Mouse (Mus musculus): ENCODE results near the gene Abtb2. TPM values are rescaled to one million over a fixed set of nuclear protein-coding genes. Genes with fewer than 3 reads are reported as not detected.

Abtb2 gene
- polyA plus RNA-seq, 1 experiment from 2014 or later: 15.9 TPM

- Histone ChIP-seq H3K36me3 (ENCODE audit: control insufficient read depth, insufficient read depth, low read length) (no peaks in the 10 kb centered on the region), H3K4me2 (ENCODE audit: low read depth, low read length, severe bottlenecking) (no peak overlapping the region), H3K4me3 (ENCODE audit: low read depth, low read length) (no peak overlapping the region), H3K4me1 (replicated peaks; ENCODE audit: control insufficient read depth, insufficient read depth, low read length) (peaks cover under 1% of the 10 kb centered on the region; the same call in 1 of the 2 replicates), H3K9me3 (ENCODE audit: control insufficient read depth, low read length) (no peaks in the 10 kb centered on the region), H3K27me3 (ENCODE audit: control insufficient read depth, insufficient read depth, low read length) (no peaks in the 10 kb centered on the region), H3K9ac (ENCODE audit: low read length) (no peak overlapping the region), H3K27ac (ENCODE audit: low read depth, low read length) (no peak overlapping the region)
- 87% methylated on average over 4 of the region's 4 CpGs for WGBS
- no peak for DNase-seq (ENCODE audit: low spot score)
- ATAC-seq (replicated peaks; ENCODE audit: low FRiP score): no peak
These were observed 23.3 kb downstream of the Abtb2 start for GRCm38 (mm10) chr2:103589400-103589799.

GRCm38 (mm10) chr2:103590645-103591044 is 24.5 kb downstream of the Abtb2 start:
- DNase-seq (ENCODE audit: low spot score): no peak

GRCm38 (mm10) chr2:103591742-103592590 is 25.9 kb downstream of the Abtb2 start:
- H3K4me1 ChIP-seq (replicated peaks; ENCODE audit: control insufficient read depth, insufficient read depth, low read length): peaks cover 4% of the 10 kb centered on the region; the same call in 1 of the 2 replicates
- H3K9ac ChIP-seq (ENCODE audit: low read length): no peak overlapping the region
- no peak overlapping the region for H3K4me3 ChIP-seq (ENCODE audit: low read depth, low read length)
- WGBS: 58% methylated on average over 9 of the region's 9 CpGs
- no peaks in the 10 kb centered on the region for H3K36me3 ChIP-seq (ENCODE audit: control insufficient read depth, insufficient read depth, low read length)
- ATAC-seq (replicated peaks; ENCODE audit: low FRiP score): peak; percentile 27; the same call in 1 of the 2 replicates
- no peaks in the 10 kb centered on the region for H3K9me3 ChIP-seq (ENCODE audit: control insufficient read depth, low read length)
- DNase-seq (ENCODE audit: low spot score): no peak
- 0 out of 2 replicates have a peak overlapping the region, but pooled peaks have one; percentile 27 for H3K27ac ChIP-seq (ENCODE audit: low read depth, low read length)
- no peaks in the 10 kb centered on the region for H3K27me3 ChIP-seq (ENCODE audit: control insufficient read depth, insufficient read depth, low read length)
- H3K4me2 ChIP-seq (ENCODE audit: low read depth, low read length, severe bottlenecking): no peak overlapping the region

More at GRCm38 (mm10) chr2:103590645-103591044, 24.5 kb downstream of the Abtb2 start:
- Histone ChIP-seq H3K27me3 (ENCODE audit: control insufficient read depth, insufficient read depth, low read length) (no peaks in the 10 kb centered on the region), H3K9ac (ENCODE audit: low read length) (no peak overlapping the region), H3K4me3 (ENCODE audit: low read depth, low read length) (no peak overlapping the region), H3K9me3 (ENCODE audit: control insufficient read depth, low read length) (no peaks in the 10 kb centered on the region), H3K4me2 (ENCODE audit: low read depth, low read length, severe bottlenecking) (no peak overlapping the region), H3K27ac (ENCODE audit: low read depth, low read length) (no peak overlapping the region), H3K36me3 (ENCODE audit: control insufficient read depth, insufficient read depth, low read length) (no peaks in the 10 kb centered on the region), H3K4me1 (replicated peaks; ENCODE audit: control insufficient read depth, insufficient read depth, low read length) (peaks cover 2% of the 10 kb centered on the region; the same call in 1 of the 2 replicates)
- WGBS: 90% methylated on average over 7 of the region's 7 CpGs
- ATAC-seq (replicated peaks; ENCODE audit: low FRiP score): no peak

GRCm38 (mm10) chr2:103592591-103592929 is 26.4 kb downstream of the Abtb2 start:
- H3K27ac ChIP-seq (ENCODE audit: low read depth, low read length): 0 out of 2 replicates have a peak overlapping the region, but pooled peaks have one; percentile 27
- 80% methylated on average over 3 of the region's 3 CpGs for WGBS
- ATAC-seq (replicated peaks; ENCODE audit: low FRiP score) (no peak), DNase-seq (ENCODE audit: low spot score) (no peak)
- H3K4me2 ChIP-seq (ENCODE audit: low read depth, low read length, severe bottlenecking): no peak overlapping the region
- no peak overlapping the region for H3K9ac ChIP-seq (ENCODE audit: low read length)
- H3K4me3 ChIP-seq (ENCODE audit: low read depth, low read length): no peak overlapping the region
- H3K9me3 ChIP-seq (ENCODE audit: control insufficient read depth, low read length): no peaks in the 10 kb centered on the region
- H3K27me3 ChIP-seq (ENCODE audit: control insufficient read depth, insufficient read depth, low read length): no peaks in the 10 kb centered on the region
- H3K36me3 ChIP-seq (ENCODE audit: control insufficient read depth, insufficient read depth, low read length): no peaks in the 10 kb centered on the region
- peaks cover 4% of the 10 kb centered on the region; the same call in 1 of the 2 replicates for H3K4me1 ChIP-seq (replicated peaks; ENCODE audit: control insufficient read depth, insufficient read depth, low read length)

- Histone ChIP-seq H3K9ac (ENCODE audit: low read length) (no peak overlapping the region), H3K9me3 (ENCODE audit: control insufficient read depth, low read length) (no peaks in the 10 kb centered on the region), H3K4me3 (ENCODE audit: low read depth, low read length) (no peak overlapping the region), H3K36me3 (ENCODE audit: control insufficient read depth, insufficient read depth, low read length) (no peaks in the 10 kb centered on the region), H3K4me1 (replicated peaks; ENCODE audit: control insufficient read depth, insufficient read depth, low read length) (peaks cover 4% of the 10 kb centered on the region), H3K4me2 (ENCODE audit: low read depth, low read length, severe bottlenecking) (no peak overlapping the region), H3K27me3 (ENCODE audit: control insufficient read depth, insufficient read depth, low read length) (no peaks in the 10 kb centered on the region), H3K27ac (ENCODE audit: low read depth, low read length) (no peak overlapping the region)
- WGBS: 43% methylated on average over 6 of the region's 6 CpGs
- ATAC-seq (replicated peaks; ENCODE audit: low FRiP score): no peak
- DNase-seq (ENCODE audit: low spot score): no peak
These were observed 28.5 kb downstream of the Abtb2 start for GRCm38 (mm10) chr2:103594592-103595011.

GRCm38 (mm10) chr2:103595028-103595651 is 29.0 kb downstream of the Abtb2 start:
- H3K9ac ChIP-seq (ENCODE audit: low read length): no peak overlapping the region
- no peaks in the 10 kb centered on the region for H3K27me3 ChIP-seq (ENCODE audit: control insufficient read depth, insufficient read depth, low read length)
- no peak for DNase-seq (ENCODE audit: low spot score)
- H3K36me3 ChIP-seq (ENCODE audit: control insufficient read depth, insufficient read depth, low read length): no peaks in the 10 kb centered on the region
- H3K9me3 ChIP-seq (ENCODE audit: control insufficient read depth, low read length): no peaks in the 10 kb centered on the region
- H3K4me2 ChIP-seq (ENCODE audit: low read depth, low read length, severe bottlenecking): no peak overlapping the region
- no peak for ATAC-seq (replicated peaks; ENCODE audit: low FRiP score)
- no peak overlapping the region for H3K27ac ChIP-seq (ENCODE audit: low read depth, low read length)
- peaks cover 10% of the 10 kb centered on the region for H3K4me1 ChIP-seq (replicated peaks; ENCODE audit: control insufficient read depth, insufficient read depth, low read length)
- 68% methylated on average over 5 of the region's 5 CpGs for WGBS
- no peak overlapping the region for H3K4me3 ChIP-seq (ENCODE audit: low read depth, low read length)

GRCm38 (mm10) chr2:103599296-103599695 is 33.2 kb downstream of the Abtb2 start:
- H3K36me3 ChIP-seq (ENCODE audit: control insufficient read depth, insufficient read depth, low read length): no peaks in the 10 kb centered on the region
- no peaks in the 10 kb centered on the region for H3K27me3 ChIP-seq (ENCODE audit: control insufficient read depth, insufficient read depth, low read length)
- no peaks in the 10 kb centered on the region for H3K9me3 ChIP-seq (ENCODE audit: control insufficient read depth, low read length)
- 90% methylated on average over 1 of the region's 1 CpGs for whole genome bisulfite sequencing
- no peak overlapping the region for H3K27ac ChIP-seq (ENCODE audit: low read depth, low read length)
- H3K9ac ChIP-seq (ENCODE audit: low read length): no peak overlapping the region
- no peak overlapping the region for H3K4me2 ChIP-seq (ENCODE audit: low read depth, low read length, severe bottlenecking)
- no peak overlapping the region for H3K4me3 ChIP-seq (ENCODE audit: low read depth, low read length)
- DNase-seq (ENCODE audit: low spot score) (no peak), ATAC-seq (replicated peaks; ENCODE audit: low FRiP score) (no peak)
- H3K4me1 ChIP-seq (replicated peaks; ENCODE audit: control insufficient read depth, insufficient read depth, low read length): peaks cover 14% of the 10 kb centered on the region

GRCm38 (mm10) chr2:103600165-103600891 is 34.2 kb downstream of the Abtb2 start:
- Histone ChIP-seq H3K4me1 (replicated peaks; ENCODE audit: control insufficient read depth, insufficient read depth, low read length) (peaks cover 12% of the 10 kb centered on the region), H3K4me2 (ENCODE audit: low read depth, low read length, severe bottlenecking) (0 out of 2 replicates have a peak overlapping the region, but pooled peaks have one; percentile 8), H3K9ac (ENCODE audit: low read length) (no peak overlapping the region), H3K9me3 (ENCODE audit: control insufficient read depth, low read length) (no peaks in the 10 kb centered on the region), H3K36me3 (ENCODE audit: control insufficient read depth, insufficient read depth, low read length) (no peaks in the 10 kb centered on the region), H3K4me3 (ENCODE audit: low read depth, low read length) (no peak overlapping the region), H3K27ac (ENCODE audit: low read depth, low read length) (peak overlapping the region; percentile 57; the same call in 1 of the 2 replicates), H3K27me3 (ENCODE audit: control insufficient read depth, insufficient read depth, low read length) (no peaks in the 10 kb centered on the region)
- DNase-seq (ENCODE audit: low spot score): peak; percentile 61
- ATAC-seq (replicated peaks; ENCODE audit: low FRiP score): peak; percentile 53; the same call in 1 of the 2 replicates
- WGBS: 35% methylated on average over 8 of the region's 8 CpGs

Data from forebrain, embryonic 11.5 days (tissue).